24 mouse cellular contexts compared by ENCODE assay signal in genomic region chr19:41680267-41680666, GRCm38 (mm10).
A peak's percentile ranks its signal among the peaks of the same experiment; 100 is the strongest.
DNase-seq lines count a peak whose midpoint lies in the region; ATAC-seq and TF ChIP-seq lines count a peak whose summit lies in the region.
"Had no signal": no experiment of that assay in that cellular context is flagged by ENCODE, and none has a peak within 500 bp of the region (broad histone marks: within the 10 kb centered on the region; RNA-seq: fewer than 3 reads in every experiment).

No protein-coding gene starts in this region.

- H3K36me3 ChIP-seq in forebrain, embryonic 15.5 days, result no peaks in the 10 kb centered on the region
- no peaks in the 10 kb centered on the region for H3K36me3 ChIP-seq in forebrain, embryonic 13.5 days (ENCODE audit: poor library complexity, severe bottlenecking)
- no peaks in the 10 kb centered on the region for H3K36me3 ChIP-seq in neural tube, embryonic 15.5 days
- H3K36me3 ChIP-seq: embryonic facial prominence, embryonic 10.5 days; heart, embryonic 12.5 days; hindbrain, embryonic 10.5 days; limb, embryonic 13.5 days; midbrain, embryonic 10.5 days had no signal

- 82% methylated on average over 1 of the region's 1 CpGs for whole genome bisulfite sequencing in forebrain, embryonic 15.5 days
- 83% methylated on average over 1 of the region's 1 CpGs for WGBS in forebrain, embryonic 13.5 days
- 78% methylated on average over 1 of the region's 1 CpGs for WGBS in neural tube, embryonic 15.5 days

- H3K4me2 ChIP-seq in forebrain, embryonic 15.5 days (replicated peaks), result no peak overlapping the region
- no peak overlapping the region for H3K4me2 ChIP-seq in forebrain, embryonic 13.5 days
- H3K4me2 ChIP-seq in neural tube, embryonic 15.5 days, result no peak overlapping the region
- H3K4me2 ChIP-seq: heart, embryonic 12.5 days; limb, embryonic 13.5 days had no signal

- peak overlapping the region; percentile 72; the same call in 1 of the 2 replicates for H3K27ac ChIP-seq in forebrain, embryonic 15.5 days (replicated peaks)
- no peak overlapping the region for H3K27ac ChIP-seq in forebrain, embryonic 13.5 days
- H3K27ac ChIP-seq in neural tube, embryonic 15.5 days (replicated peaks), result 0 out of 2 replicates have a peak overlapping the region, but pooled peaks have one; percentile 38
- H3K27ac ChIP-seq in gastrocnemius, adult 2 months, result no peak overlapping the region
- H3K27ac ChIP-seq: embryonic facial prominence, embryonic 10.5 days; hindbrain, postnatal 0 days; limb, embryonic 13.5 days; macrophage had no signal

- peaks cover 68% of the 10 kb centered on the region for H3K4me1 ChIP-seq in forebrain, embryonic 15.5 days
- H3K4me1 ChIP-seq in forebrain, embryonic 13.5 days, result peaks cover 58% of the 10 kb centered on the region
- peaks cover 63% of the 10 kb centered on the region for H3K4me1 ChIP-seq in neural tube, embryonic 15.5 days

- H3K9ac ChIP-seq in forebrain, embryonic 15.5 days (replicated peaks), result no peak overlapping the region
- no peak overlapping the region for H3K9ac ChIP-seq in forebrain, embryonic 13.5 days
- no peak overlapping the region for H3K9ac ChIP-seq in neural tube, embryonic 15.5 days (replicated peaks)
- H3K9ac ChIP-seq: heart, embryonic 12.5 days; limb, embryonic 13.5 days had no signal

- no peak for DNase-seq in neural tube, embryonic 10.5 days (ENCODE audit: extremely low spot score, low spot score)
- DNase-seq in c-Kit-positive CD71-positive TER-119-positive erythroid progenitor cells, embryonic 14.5 days (ENCODE audit: low spot score), result peak; percentile 45
- no peak for DNase-seq in gastrocnemius, adult 2 months
- DNase-seq in embryo, embryonic 9.5 days (ENCODE audit: extremely low spot score), result no peak
- DNase-seq: adrenal gland, adult 2 months; cerebellum, adult 9-10 months; gastrocnemius, postnatal 10 days; heart, adult 11 months; heart, postnatal 10 days; kidney, postnatal 25 days; thymus, adult 18-20 months; thymus, postnatal 36 days had no signal

- H3K4me3 ChIP-seq in forebrain, embryonic 15.5 days, result no peak overlapping the region
- H3K4me3 ChIP-seq in forebrain, embryonic 13.5 days, result no peak overlapping the region
- H3K4me3 ChIP-seq in neural tube, embryonic 15.5 days (replicated peaks), result no peak overlapping the region
- no peak overlapping the region for H3K4me3 ChIP-seq in gastrocnemius, adult 2 months
- H3K4me3 ChIP-seq: embryonic facial prominence, embryonic 10.5 days; heart, embryonic 12.5 days; hindbrain, embryonic 10.5 days; limb, embryonic 13.5 days; midbrain, embryonic 10.5 days had no signal

- no peaks in the 10 kb centered on the region for H3K9me3 ChIP-seq in forebrain, embryonic 15.5 days
- H3K9me3 ChIP-seq in forebrain, embryonic 13.5 days (replicated peaks), result no peaks in the 10 kb centered on the region
- no peaks in the 10 kb centered on the region for H3K9me3 ChIP-seq in neural tube, embryonic 15.5 days (replicated peaks)
- H3K9me3 ChIP-seq: embryonic facial prominence, embryonic 10.5 days; heart, embryonic 12.5 days; hindbrain, embryonic 10.5 days; limb, embryonic 13.5 days; midbrain, embryonic 10.5 days had no signal

- no peak for TF ChIP-seq CTCF in gastrocnemius, adult 2 months (IDR thresholded peaks at IDR 0.05)

- no peak for ATAC-seq in forebrain, embryonic 15.5 days (replicated peaks)
- ATAC-seq in forebrain, embryonic 13.5 days, result no peak
- no peak for ATAC-seq in neural tube, embryonic 15.5 days (ENCODE audit: low FRiP score)
- ATAC-seq: hindbrain, postnatal 0 days; intestine, postnatal 0 days; lung, postnatal 0 days had no signal

- intact Hi-C loops in gastrocnemius, adult 2 months (cut with DNase I), result no loop called here

- no peaks in the 10 kb centered on the region for H3K27me3 ChIP-seq in forebrain, embryonic 15.5 days
- no peaks in the 10 kb centered on the region for H3K27me3 ChIP-seq in forebrain, embryonic 13.5 days
- no peaks in the 10 kb centered on the region for H3K27me3 ChIP-seq in neural tube, embryonic 15.5 days (replicated peaks)

Comparison
In these comparisons a context has a peak if more than half of its experiments do, and no peak if none do; other contexts are left out.
1. H3K27ac ChIP-seq: peak in forebrain, embryonic 15.5 days (single experiment) and neural tube, embryonic 15.5 days (single experiment); none in forebrain, embryonic 13.5 days (single experiment) and gastrocnemius, adult 2 months (single experiment).